Mouse (Mus musculus) hindbrain, embryonic 15.5 days (tissue): Measurements from ENCODE around the gene Enpp6. TPM values are rescaled to one million over a fixed set of nuclear protein-coding genes. Genes with fewer than 3 reads are reported as not detected.

Source experiments
- ATAC-seq: fragments of 200-750 bp; cut with Nextera tagmentation; 2 replicates; pipeline ENCODE4 v1.8.0; 2017; ENCODE audit warnings: low read depth, moderate number of reproducible peaks, moderate TSS enrichment; ENCODE audit not compliant: low FRiP score
- H3K27ac ChIP-seq: fragments of 300-500 bp; sonication (generic); replicated peaks from 2 replicates; pipeline ENCODE4 v1.5.1; 2015; ENCODE audit warnings: mild to moderate bottlenecking, inconsistent platforms
- H3K27me3 ChIP-seq: fragments of 300-500 bp; sonication (generic); 2 replicates; pipeline ENCODE4 v1.6.1; 2015; ENCODE audit warnings: control low read depth, inconsistent platforms
- H3K36me3 ChIP-seq: fragments of 300-500 bp; sonication (generic); 2 replicates; pipeline ENCODE4 v1.6.1; 2015; ENCODE audit warnings: control low read depth, inconsistent platforms
- H3K4me1 ChIP-seq: fragments of 300-500 bp; sonication (generic); replicated peaks from 2 replicates; pipeline ENCODE4 v1.6.1; 2015; ENCODE audit warnings: control low read depth, inconsistent platforms
- H3K4me2 ChIP-seq: fragments of 300-500 bp; sonication (generic); 2 replicates; pipeline ENCODE4 v1.6.1; 2015; ENCODE audit warnings: moderate library complexity, mild to moderate bottlenecking, inconsistent platforms
- H3K4me3 ChIP-seq: fragments of 300-500 bp; sonication (generic); 2 replicates; pipeline ENCODE4 v1.5.1; 2015; ENCODE audit warnings: mild to moderate bottlenecking, inconsistent platforms
- H3K9ac ChIP-seq: fragments of 300-500 bp; sonication (generic); 2 replicates; pipeline ENCODE4 v1.6.1; 2015; ENCODE audit warnings: inconsistent platforms
- H3K9me3 ChIP-seq: fragments of 300-500 bp; sonication (generic); 2 replicates; pipeline ENCODE4 v1.6.1; 2016; ENCODE audit warnings: control low read depth, inconsistent platforms
- WGBS: fragments of 180-500 bp; shearing (Covaris S2); methylation state at CpG from one replicate; pipeline ENCODE4 v1.1.7; 2015; 5-methylcytosine and 5-hydroxymethylcytosine counted together
- polyA plus RNA-seq: library from polyadenylated mRNA; unstranded; fragments of >200 nt; fragmentation: Nextera tagmentation; extraction: Ambion mirVana; gene quantifications from 2 replicates; pipeline ENCODE4 v1.2.1, GENCODE M21; 2015

The Enpp6 gene
- polyA plus RNA-seq, result 1.2 TPM in 2 replicates

DNA sequence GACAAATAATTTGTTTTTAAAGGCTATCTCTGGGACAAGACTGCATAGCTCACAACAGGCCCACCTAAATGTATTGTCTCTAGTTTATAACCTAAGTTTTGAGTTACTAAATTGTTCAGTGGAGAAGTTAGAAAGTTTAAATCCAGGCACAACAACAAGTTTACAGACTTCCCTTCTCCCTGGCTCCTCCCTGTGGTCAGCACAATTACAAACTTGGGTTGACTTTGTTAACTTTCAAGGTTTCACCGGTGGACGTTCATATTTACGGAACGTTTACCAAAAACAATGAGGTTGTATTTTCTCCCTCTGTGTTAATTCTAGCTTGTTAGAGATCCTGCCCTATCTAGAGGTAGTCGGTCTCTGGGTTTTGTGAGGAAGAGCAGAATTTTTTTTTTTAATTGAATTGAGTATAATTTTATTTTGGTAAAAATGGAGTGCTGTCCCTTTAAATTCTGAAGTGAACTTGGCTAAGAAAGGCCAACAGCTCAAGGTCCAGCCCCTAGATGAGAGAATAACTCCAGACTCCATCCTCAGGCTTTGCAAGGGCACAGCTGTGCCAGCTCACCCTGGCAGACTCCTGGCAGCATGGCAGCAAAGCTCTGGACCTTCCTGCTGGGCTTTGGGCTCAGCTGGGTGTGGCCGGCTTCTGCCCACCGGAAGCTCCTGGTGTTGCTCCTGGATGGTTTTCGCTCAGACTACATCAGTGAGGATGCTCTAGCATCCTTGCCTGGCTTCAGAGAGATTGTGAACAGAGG is at the start of gene Enpp6:
Gene Enpp6 (plus strand): TSS at position 502 of the 755 bp plus-strand sequence.
- Histone ChIP-seq H3K36me3 (no peaks in the 10 kb centered on the region), H3K4me2 (no peak within 1 kb of the TSS), H3K27me3 (no peaks in the 10 kb centered on the region), H3K27ac (no peak within 1 kb of the TSS), H3K9me3 (no peaks in the 10 kb centered on the region), H3K4me3 (no peak within 1 kb of the TSS), H3K9ac (no peak within 1 kb of the TSS), H3K4me1 (no peaks in the 10 kb centered on the region; the same call in 1 of the 2 replicates)
- WGBS, result 84% methylated on average over 8 of the region's 8 CpGs
- no peak for ATAC-seq

DNA sequence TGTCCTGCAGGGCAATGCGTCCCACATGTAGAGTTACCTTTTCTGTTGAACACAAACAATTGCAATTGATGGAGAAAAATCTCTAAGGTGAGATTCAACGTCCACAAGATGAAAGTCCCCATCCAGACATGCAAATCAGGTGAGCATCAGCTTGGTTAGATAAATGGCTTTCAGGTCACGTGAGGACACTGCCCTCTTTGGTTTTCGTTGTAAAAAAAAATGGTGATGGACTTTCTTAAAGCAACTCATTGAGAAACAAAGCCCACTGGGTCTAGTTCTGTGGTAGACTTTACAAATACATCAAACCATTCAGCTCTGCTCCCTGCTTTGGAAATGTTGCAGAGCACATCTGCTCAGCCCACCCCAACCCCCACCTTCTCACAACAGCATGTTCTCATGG is 48.5 kb upstream of the Enpp6 start:
- Histone ChIP-seq H3K9ac (no peak overlapping the region), H3K27ac (no peak overlapping the region), H3K36me3 (no peaks in the 10 kb centered on the region), H3K9me3 (no peaks in the 10 kb centered on the region), H3K4me3 (no peak overlapping the region), H3K4me1 (no peaks in the 10 kb centered on the region), H3K27me3 (no peaks in the 10 kb centered on the region), H3K4me2 (no peak overlapping the region)
- ATAC-seq, result no peak
- 78% methylated on average over 4 of the region's 4 CpGs for WGBS

DNA sequence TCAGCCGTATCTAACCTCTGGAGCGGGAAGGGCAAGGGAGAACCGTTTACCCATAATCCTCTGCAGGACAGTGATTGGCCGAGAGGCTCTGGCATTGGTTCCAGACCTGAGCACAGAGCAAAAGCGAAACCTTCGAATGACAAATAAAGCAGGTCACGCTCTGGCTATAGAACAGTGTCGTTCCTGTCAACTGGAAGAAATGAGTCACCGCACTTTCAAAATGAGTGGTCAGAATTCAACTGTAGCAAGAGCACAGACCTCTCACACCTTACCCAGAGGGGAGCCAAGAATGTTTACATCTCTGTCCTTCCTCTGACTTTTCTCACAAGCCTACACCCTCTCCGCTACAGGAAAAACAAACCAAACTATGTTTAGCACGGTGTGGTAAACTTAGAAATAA is 45.4 kb upstream of the Enpp6 start:
- no peak overlapping the region for H3K4me2 ChIP-seq
- 55% methylated on average over 11 of the region's 11 CpGs for WGBS
- ATAC-seq, result no peak

DNA sequence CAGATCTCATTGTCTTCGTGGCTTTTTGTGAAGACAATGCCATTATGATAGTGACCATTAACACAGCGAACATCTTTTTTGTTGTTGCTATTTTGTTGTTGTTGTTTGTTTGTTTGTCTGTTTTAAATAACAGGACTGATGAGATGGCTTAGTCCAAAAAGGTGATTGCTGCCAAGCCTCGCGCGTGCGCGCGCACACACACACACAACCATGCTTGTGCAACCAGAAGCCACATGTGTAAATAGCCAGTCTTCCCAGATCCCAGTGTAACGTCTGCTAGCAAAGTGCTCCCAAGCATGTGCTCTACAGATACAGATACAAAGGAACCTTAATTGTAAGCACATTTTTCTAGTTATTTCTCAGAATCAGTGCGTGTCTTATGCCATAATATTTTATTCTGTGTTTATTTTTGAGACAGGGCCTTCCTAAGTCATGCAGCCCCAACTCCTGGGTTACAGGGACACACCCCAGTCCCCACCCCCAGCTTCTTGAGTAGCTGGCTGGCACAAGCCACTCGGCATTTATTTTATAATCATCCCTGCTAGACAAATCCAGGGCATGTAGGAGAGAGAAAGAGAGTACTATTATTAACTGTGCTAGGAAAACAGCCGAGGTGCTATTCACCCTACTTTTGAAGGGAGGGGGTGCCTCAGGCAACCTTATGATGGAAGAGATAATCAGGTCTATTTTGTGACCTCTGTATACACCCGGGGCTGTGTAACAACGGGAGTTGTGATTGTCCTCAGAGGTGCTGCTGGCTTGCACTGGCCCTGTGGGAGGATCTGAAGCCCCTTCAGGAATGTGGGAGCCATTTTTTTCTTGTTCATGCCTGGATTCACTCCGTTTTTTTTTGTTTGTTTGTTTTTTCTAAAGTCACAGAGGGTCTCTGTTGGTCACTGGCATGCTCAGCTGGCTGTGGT is 44.7 kb upstream of the Enpp6 start:
- Histone ChIP-seq H3K4me1 (no peaks in the 10 kb centered on the region), H3K4me2 (no peak overlapping the region), H3K9ac (no peak overlapping the region), H3K9me3 (no peaks in the 10 kb centered on the region), H3K27me3 (no peaks in the 10 kb centered on the region), H3K27ac (no peak overlapping the region), H3K4me3 (no peak overlapping the region), H3K36me3 (no peaks in the 10 kb centered on the region)
- WGBS, result 69% methylated on average over 15 of the region's 15 CpGs
- no peak for ATAC-seq

More for the DNA sequence above, 45.4 kb upstream of the Enpp6 start:
- Histone ChIP-seq H3K27me3 (no peaks in the 10 kb centered on the region), H3K4me3 (no peak overlapping the region), H3K36me3 (no peaks in the 10 kb centered on the region), H3K4me1 (no peaks in the 10 kb centered on the region), H3K27ac (no peak overlapping the region), H3K9ac (no peak overlapping the region), H3K9me3 (no peaks in the 10 kb centered on the region)

DNA sequence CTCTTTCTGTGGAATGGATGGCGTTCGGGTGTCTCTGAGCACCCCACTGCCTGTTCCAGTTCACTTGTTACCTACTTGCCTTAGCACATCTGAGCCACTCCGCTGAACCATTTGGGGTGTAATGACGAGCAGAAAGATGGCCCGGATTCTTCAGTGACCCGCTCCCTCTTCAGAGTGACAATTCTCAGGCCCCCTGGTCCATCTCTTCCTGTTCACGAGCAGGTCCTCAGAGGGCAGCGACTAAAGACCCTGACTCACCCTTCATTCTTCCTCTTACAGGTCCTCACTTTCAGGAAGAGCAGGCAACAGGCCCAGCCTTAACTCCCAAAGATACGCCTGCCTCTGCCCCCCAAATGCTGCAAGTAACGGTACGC is 44.0 kb upstream of the Enpp6 start:
- no peaks in the 10 kb centered on the region for H3K9me3 ChIP-seq
- 80% methylated on average over 11 of the region's 11 CpGs for WGBS
- no peak for ATAC-seq
- H3K27ac ChIP-seq, result no peak overlapping the region
- H3K4me1 ChIP-seq, result no peaks in the 10 kb centered on the region
- no peaks in the 10 kb centered on the region for H3K27me3 ChIP-seq
- H3K4me2 ChIP-seq, result no peak overlapping the region
- H3K4me3 ChIP-seq, result no peak overlapping the region
- no peaks in the 10 kb centered on the region for H3K36me3 ChIP-seq
- no peak overlapping the region for H3K9ac ChIP-seq

DNA sequence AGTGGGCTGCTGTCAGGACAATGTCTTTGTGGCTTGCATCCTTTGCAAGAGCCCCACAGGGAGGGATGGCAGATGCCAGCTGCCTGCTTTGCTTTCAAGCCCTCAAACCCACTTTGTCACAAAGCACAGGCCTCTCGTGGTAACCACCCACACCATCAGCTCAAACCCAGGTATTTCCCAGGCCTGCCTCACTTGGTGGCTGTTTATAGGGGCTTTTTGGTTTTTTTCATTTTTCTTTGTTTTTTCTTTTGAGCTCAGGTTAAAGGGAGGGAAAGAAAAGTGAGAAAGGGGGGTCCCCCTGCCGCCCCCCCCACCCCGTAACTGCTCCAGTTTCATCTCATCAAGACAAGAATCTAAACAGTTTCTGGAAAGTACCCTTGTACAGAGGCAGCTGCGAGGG is 43.4 kb upstream of the Enpp6 start:
- no peak for ATAC-seq
- 82% methylated on average over 4 of the region's 4 CpGs for WGBS

DNA sequence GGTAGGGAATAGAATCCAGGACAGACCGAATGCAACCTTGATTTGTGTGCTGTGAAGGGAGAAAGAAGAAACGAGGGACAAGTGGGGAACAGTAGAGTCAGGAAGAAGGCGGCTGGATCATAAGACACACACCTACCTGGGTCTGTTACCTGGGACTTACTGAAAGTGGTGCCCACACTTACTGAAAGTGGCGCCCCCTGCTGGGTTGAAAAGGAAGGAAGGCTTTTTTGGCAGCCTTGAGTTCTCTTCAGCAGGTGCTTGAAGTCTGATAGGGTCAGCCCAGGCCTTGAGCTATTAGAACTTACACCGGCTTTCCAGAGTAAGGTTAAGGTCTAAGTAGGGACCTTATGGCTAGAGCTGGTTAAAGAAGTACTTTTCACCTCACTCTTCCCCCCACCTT is 40.5 kb upstream of the Enpp6 start:
- 76% methylated on average over 5 of the region's 5 CpGs for WGBS
- no peaks in the 10 kb centered on the region for H3K9me3 ChIP-seq
- no peaks in the 10 kb centered on the region for H3K36me3 ChIP-seq
- H3K27ac ChIP-seq, result no peak overlapping the region
- no peak overlapping the region for H3K4me3 ChIP-seq
- ATAC-seq, result no peak
- H3K4me2 ChIP-seq, result no peak overlapping the region
- H3K9ac ChIP-seq, result no peak overlapping the region
- H3K4me1 ChIP-seq, result no peaks in the 10 kb centered on the region
- H3K27me3 ChIP-seq, result no peaks in the 10 kb centered on the region

More for the DNA sequence above, 43.4 kb upstream of the Enpp6 start:
- no peaks in the 10 kb centered on the region for H3K9me3 ChIP-seq
- no peak overlapping the region for H3K4me3 ChIP-seq
- no peak overlapping the region for H3K27ac ChIP-seq
- no peaks in the 10 kb centered on the region for H3K36me3 ChIP-seq
- H3K4me2 ChIP-seq, result no peak overlapping the region
- no peaks in the 10 kb centered on the region for H3K4me1 ChIP-seq
- H3K9ac ChIP-seq, result no peak overlapping the region
- no peaks in the 10 kb centered on the region for H3K27me3 ChIP-seq

DNA sequence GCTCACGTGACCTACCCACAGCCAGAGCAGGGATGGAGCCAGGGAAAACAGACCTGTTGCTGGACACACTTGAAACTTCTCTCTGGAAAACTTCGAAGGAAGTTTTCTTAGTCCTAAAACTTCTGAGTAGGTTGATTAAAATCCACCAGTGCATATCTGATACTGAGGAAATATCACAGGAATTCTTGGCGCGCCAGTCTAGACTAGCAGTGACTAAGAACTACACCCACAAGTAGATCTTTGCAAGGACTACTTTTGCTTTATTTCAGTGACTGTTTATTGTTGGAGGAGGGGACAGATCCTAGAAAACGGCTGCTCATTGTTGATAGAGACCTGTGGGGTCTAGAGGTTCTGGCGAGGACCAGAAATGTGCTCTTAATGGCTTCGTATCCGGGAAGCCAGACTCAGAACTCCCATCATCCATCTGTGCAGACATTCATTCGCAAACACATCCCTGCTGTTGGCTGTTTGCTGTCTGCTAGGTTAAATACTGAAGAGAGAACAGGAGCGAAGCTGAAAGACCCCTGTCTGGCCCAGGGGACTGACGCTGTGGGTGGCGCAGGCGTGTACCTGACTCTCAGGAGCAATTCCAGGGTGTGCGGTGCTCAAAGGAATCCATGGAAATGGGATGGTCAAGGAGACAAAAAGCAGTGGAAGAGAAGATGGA is 38.5 kb upstream of the Enpp6 start:
- H3K36me3 ChIP-seq, result no peaks in the 10 kb centered on the region
- no peaks in the 10 kb centered on the region for H3K4me1 ChIP-seq
- no peak overlapping the region for H3K27ac ChIP-seq
- H3K9ac ChIP-seq, result no peak overlapping the region
- H3K9me3 ChIP-seq, result no peaks in the 10 kb centered on the region
- ATAC-seq, result no peak
- no peaks in the 10 kb centered on the region for H3K27me3 ChIP-seq
- H3K4me2 ChIP-seq, result no peak overlapping the region
- 71% methylated on average over 14 of the region's 14 CpGs for WGBS
- H3K4me3 ChIP-seq, result no peak overlapping the region

DNA sequence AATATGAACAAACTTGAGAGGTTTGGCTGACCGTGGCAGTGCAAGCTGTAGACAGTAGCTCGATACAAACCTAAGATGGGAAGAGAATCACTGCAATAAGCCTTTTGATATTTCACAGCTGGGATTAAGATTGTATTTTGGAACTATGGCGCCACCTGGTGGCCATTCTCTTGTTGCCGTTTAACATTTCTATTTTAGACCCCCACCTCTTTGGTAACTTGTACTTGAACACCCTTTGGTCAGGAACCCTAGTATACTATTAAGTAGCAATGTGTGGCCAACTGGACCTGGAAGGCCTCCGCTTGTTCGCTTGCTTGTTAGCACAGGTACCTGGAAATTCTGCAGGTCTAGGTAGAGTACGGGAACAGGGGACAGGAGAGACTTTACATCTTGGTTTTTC is 33.2 kb upstream of the Enpp6 start:
- no peaks in the 10 kb centered on the region for H3K4me1 ChIP-seq
- H3K27me3 ChIP-seq, result no peaks in the 10 kb centered on the region
- H3K36me3 ChIP-seq, result no peaks in the 10 kb centered on the region
- H3K4me2 ChIP-seq, result no peak overlapping the region
- no peak overlapping the region for H3K4me3 ChIP-seq
- no peak overlapping the region for H3K9ac ChIP-seq
- 17% methylated on average over 7 of the region's 7 CpGs for WGBS
- H3K27ac ChIP-seq, result no peak overlapping the region
- no peak for ATAC-seq
- no peaks in the 10 kb centered on the region for H3K9me3 ChIP-seq

DNA sequence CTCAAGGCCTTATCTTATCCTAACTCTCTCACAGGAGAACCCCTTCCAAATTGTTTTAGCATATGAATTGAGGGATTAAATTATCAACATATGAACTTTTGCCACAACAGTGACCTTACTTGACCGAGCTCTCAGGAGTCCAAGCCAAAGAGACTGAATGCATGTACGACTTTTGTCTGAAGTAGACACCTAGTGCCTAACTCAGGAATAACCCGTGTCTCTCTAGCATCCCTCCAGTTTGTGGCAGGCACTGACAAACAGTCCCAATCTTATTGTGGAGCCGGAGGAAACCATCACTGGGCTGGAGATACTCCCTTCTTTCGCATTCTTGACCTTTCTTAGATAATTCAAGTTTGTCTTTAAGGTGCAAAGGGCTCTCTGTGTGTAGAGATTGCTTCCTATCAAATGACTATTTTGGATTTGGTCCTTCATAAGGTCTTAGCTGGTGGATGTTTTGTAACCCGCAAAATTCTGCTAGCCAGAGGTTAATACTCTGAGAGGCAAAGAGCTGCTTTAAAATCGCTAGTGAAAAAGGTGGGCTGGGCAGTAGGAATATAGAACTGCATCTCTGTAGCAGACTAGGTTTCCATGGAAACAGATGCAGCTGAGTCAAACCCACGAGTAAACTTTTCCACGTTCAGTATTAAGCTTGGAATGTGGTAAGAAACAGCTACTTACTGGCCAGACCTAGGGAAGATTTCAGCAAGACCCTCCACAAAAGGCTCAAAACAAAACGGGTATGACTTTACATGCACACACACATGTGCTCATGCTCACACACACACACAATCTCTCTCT is 23.9 kb upstream of the Enpp6 start:
- H3K27me3 ChIP-seq, result no peaks in the 10 kb centered on the region
- ATAC-seq, result no peak
- 47% methylated on average over 10 of the region's 10 CpGs for whole genome bisulfite sequencing

DNA sequence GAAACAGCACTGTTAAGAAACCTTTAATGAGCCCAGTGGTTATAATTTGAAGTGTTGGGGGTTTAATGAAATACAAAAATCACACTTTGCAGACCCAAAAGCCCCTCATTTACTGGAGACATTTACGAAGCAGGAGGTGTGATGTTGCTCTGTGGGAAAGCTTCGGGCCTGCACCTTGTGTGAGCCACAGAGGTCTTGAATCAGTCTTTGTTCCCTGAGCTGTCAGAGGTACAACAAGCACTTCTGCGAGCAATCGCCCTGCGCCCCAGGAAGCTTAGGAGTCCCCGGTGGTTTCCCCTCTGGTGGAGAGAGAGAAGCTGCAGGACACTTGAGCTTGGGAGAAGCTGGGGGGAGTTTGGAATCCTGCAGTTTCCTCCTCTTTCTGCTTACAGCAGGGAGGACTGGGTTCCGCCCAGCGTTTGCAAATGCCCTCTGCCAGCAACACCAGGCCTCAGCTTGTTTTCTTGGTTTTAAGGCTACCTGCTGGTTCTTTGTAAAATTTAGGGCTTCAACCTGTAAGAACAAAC is 23.0 kb upstream of the Enpp6 start:
- Histone ChIP-seq H3K9ac (no peak overlapping the region), H3K4me2 (no peak overlapping the region), H3K4me3 (no peak overlapping the region), H3K36me3 (no peaks in the 10 kb centered on the region), H3K27ac (no peak overlapping the region), H3K27me3 (no peaks in the 10 kb centered on the region), H3K4me1 (peaks cover 10% of the 10 kb centered on the region; the same call in 1 of the 2 replicates), H3K9me3 (no peaks in the 10 kb centered on the region)
- 29% methylated on average over 8 of the region's 8 CpGs for WGBS
- ATAC-seq, result no peak

More for the DNA sequence above, 23.9 kb upstream of the Enpp6 start:
- no peak overlapping the region for H3K4me2 ChIP-seq
- 0 out of 2 replicates have a peak overlapping the region, but pooled peaks have one; percentile 3 for H3K27ac ChIP-seq
- peaks cover 10% of the 10 kb centered on the region; the same call in 1 of the 2 replicates for H3K4me1 ChIP-seq
- H3K4me3 ChIP-seq, result no peak overlapping the region
- H3K9ac ChIP-seq, result no peak overlapping the region
- H3K9me3 ChIP-seq, result no peaks in the 10 kb centered on the region
- H3K36me3 ChIP-seq, result no peaks in the 10 kb centered on the region
